Mouse (Mus musculus): Measurements from ENCODE around the gene Ftsj1.

DNA sequence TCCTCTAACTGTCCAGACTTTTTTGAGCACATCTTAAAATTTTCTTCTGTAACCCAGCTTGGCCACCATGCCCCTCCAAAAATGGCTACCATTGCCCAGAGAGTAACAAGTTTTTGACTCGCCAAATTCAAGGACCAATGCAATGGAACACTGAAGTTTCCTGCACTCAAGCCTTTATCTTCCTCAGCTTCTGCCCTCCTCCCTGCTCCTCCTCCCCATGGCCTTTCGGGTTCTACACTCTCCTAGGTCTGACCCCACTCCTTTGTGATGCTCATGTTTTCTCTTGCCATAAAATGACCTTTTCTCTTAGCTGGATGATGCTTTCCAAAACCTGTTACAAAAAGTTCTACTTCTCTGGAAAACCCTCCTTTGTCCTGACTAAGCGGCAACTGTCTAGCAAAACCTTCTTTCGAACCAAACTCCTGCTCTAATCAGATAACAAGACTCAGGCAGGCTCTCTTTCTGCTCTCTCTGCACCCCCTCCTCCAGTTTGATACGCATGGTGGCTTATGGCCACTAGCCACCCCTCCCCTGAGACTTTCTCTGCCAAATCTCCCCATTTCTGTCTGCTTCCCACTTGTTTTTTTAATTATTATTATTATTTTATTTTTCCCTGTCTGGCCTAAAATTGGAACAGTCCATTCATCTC is 11.1 kb upstream of the Ftsj1 start:
- TF ChIP-seq CTCF (IDR thresholded peaks at IDR 0.05; ENCODE audit: insufficient read depth, low read depth, low read length) (no peak), POLR2A (IDR thresholded peaks at IDR 0.05; ENCODE audit: insufficient read depth, low read depth, low read length) (no peak)

Measured in olfactory bulb, adult 2 months (tissue).